ENCODE assay signal across 21 mouse cellular contexts in genomic region chr17:13753918-13754317, GRCm38 (mm10). TPM values are rescaled to one million over a fixed set of nuclear protein-coding genes. Genes with fewer than 3 reads are reported as not detected.
"Had no signal": no experiment of that assay in that cellular context is flagged by ENCODE, and none has a peak within 500 bp of the region (broad histone marks: within the 10 kb centered on the region; RNA-seq: fewer than 3 reads in every experiment).

No protein-coding gene starts in this region.

- ATAC-seq: forebrain, postnatal 0 days; hindbrain, postnatal 0 days; intestine, embryonic 16.5 days; liver, embryonic 12.5 days had no signal

- DNase-seq: forebrain, postnatal 0 days; gastrocnemius, postnatal 14 days; gastrocnemius, postnatal 36 days; heart, adult 2 months; heart, postnatal 10 days; kidney, adult 18-20 months; kidney, postnatal 14 days; layer of hippocampus, adult 9-11 months; layer of hippocampus, postnatal 36 days; left cerebral cortex, postnatal 4 days; lung, adult 18-20 months had no signal

- H3K9me3 ChIP-seq: heart, embryonic 12.5 days; hindbrain, embryonic 13.5 days; hindbrain, embryonic 15.5 days; limb, embryonic 13.5 days; limb, embryonic 15.5 days; liver, embryonic 12.5 days had no signal

- H3K4me2 ChIP-seq: heart, embryonic 12.5 days; hindbrain, embryonic 13.5 days; hindbrain, embryonic 15.5 days; limb, embryonic 13.5 days; limb, embryonic 15.5 days; liver, embryonic 12.5 days had no signal

- H3K27me3 ChIP-seq: heart, embryonic 12.5 days; hindbrain, embryonic 13.5 days; hindbrain, embryonic 15.5 days; limb, embryonic 13.5 days; limb, embryonic 15.5 days had no signal

- H3K4me1 ChIP-seq: limb, embryonic 13.5 days; liver, embryonic 12.5 days had no signal

- H3K4me3 ChIP-seq: heart, adult 2 months; heart, embryonic 12.5 days; hindbrain, embryonic 13.5 days; hindbrain, embryonic 15.5 days; limb, embryonic 13.5 days; limb, embryonic 15.5 days; liver, embryonic 12.5 days had no signal

- H3K9ac ChIP-seq: forebrain, postnatal 0 days; heart, embryonic 12.5 days; hindbrain, embryonic 13.5 days; hindbrain, embryonic 15.5 days; limb, embryonic 13.5 days; limb, embryonic 15.5 days; liver, embryonic 12.5 days; liver, embryonic 14.5 days had no signal

- H3K27ac ChIP-seq: heart, adult 2 months; hindbrain, embryonic 13.5 days; hindbrain, embryonic 15.5 days; hindbrain, postnatal 0 days; limb, embryonic 13.5 days; limb, embryonic 15.5 days; liver, embryonic 12.5 days; liver, embryonic 14.5 days had no signal

- H3K36me3 ChIP-seq: heart, embryonic 12.5 days; hindbrain, embryonic 13.5 days; hindbrain, embryonic 15.5 days; limb, embryonic 13.5 days; limb, embryonic 15.5 days; liver, embryonic 12.5 days had no signal

RNA-seq across cellular contexts. Expression of gene Tcte2, which starts 7.7 kb away (rescaled TPM):
- total RNA-seq: hematopoietic stem cell, adult 5-6 weeks had no signal
